Mouse (Mus musculus): ENCODE results near the gene Ttc30b.

Ttc30b gene

DNA sequence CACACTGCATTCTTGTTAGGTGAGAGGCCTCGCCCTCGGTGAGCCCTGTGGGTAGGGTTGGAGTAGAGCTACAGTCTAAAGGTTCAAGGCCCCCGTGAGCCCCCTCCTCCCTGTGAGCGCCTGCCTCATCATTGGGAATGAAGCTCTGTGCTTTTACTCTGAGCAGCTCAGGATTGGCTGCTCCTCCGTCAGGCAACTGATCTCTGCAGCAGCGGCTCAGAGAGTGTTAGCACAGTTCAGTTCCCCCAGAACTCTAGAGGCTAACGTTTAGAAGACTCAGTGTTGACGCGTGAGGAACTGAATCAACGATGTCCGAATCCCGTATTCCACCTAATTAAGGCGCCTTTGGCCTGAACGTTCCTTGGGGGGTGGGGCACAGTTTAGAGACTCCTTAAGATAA is 17.3 kb upstream of the Ttc30b start:
- in situ Hi-C loops (cut with MboI, MseI) = loop anchor here (25.0 kb wide), 2 partner anchors 168 to 343 kb away; no protein-coding TSS in a partner anchor

DNA sequence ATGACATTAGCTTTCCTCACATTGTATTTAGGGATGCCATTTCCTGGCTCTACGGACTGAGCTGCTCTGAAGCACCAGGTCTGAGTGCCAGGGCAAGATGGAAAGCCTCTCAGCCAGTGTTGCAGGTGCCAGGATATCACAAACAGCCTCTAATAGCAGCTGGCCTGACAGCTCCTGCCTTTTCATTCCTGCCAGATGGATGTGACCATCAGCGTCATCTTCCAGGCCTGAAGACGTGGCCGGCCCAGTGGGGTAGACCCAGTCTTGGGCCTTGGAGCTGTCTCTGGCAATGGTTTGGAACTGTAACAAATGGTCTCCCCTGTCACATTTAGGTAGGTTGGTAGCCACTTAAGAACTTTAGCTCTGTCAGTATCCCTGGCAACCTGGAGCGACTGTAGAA is 14.9 kb upstream of the Ttc30b start:
- in situ Hi-C loops (cut with MboI, MseI) = loop anchor here (5.0 to 25.0 kb wide), 3 partner anchors 66 to 341 kb away; no protein-coding TSS in a partner anchor

DNA sequence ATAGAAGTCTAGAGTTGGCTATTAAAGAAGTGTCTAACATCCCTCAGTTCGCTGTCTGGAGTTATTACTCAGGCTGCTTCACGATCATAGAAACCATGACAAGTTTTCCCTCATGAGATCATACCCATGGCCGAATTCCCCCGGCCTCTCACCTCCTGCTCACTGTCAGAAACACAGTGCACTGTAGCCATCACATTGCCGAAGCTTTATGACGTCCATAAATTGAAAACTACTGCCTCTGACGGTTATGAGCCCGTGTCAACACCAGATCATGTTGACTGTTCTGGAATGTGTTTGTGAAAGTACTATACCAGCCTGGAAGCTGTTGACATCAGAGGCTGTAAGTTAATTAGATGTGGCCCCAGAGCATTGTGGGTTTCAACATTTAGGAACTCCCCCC is 12.3 kb upstream of the Ttc30b start:
- in situ Hi-C loops (cut with MboI, MseI) = loop anchor here (5.0 to 25.0 kb wide), 3 partner anchors 63 to 338 kb away; no protein-coding TSS in a partner anchor

DNA sequence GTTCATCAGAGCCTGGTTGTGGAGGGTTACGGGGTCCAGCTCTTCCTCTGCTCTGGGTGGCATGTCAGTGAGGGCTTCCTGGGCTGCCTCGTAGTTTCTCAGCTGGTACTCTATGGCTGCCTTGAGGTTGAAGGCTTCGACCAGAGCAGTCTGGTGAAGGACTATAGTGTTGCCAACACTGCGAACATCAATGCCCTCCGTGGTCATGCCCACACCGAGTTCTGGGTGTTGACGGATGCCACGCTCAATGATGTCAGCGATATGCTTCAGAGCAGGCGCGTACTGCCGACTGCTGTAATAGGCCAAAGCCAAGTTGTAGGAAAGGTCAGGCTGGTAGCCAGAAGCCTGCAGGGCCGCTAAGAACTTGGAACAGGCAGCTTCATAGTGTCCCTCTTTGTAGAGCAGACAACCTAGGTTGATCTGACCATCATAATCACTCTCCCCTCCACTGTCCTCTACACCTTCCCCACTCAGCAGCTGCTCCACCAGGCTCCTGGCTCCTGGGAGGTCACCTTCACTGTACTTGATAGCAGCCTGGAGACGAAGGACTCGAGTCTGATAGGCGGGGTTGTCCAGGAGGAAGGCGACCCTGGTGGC is 767 bp downstream of the Ttc30b start:
- in situ Hi-C loops (cut with MboI, MseI) = loop anchor here (5.0 kb wide), 1 partner anchor 40 kb away; the partner anchor contains the start of gene Ttc30a2

DNA sequence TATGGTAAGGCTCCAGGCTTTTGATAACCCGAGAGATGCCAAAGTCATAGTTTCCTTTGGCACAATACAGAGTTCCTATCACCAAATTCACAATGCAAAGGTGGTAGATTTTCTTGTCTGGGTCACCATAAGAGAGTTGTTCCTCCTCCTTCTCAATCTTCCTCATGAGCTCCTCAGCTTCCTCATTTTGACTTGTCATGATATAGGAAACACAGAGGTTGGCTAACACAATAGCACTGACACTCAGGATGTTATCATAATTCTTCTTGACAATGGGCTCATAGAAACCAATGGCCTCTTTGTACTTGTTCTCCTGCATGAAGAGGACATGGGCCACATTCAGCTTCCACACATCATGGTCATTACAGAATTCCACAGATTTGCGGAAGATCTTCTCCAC is 1.7 kb downstream of the Ttc30b start:
- in situ Hi-C loops (cut with MboI, MseI) = loop anchor here (5.0 kb wide), 1 partner anchor 41 kb away; the partner anchor contains the start of gene Ttc30a2

DNA sequence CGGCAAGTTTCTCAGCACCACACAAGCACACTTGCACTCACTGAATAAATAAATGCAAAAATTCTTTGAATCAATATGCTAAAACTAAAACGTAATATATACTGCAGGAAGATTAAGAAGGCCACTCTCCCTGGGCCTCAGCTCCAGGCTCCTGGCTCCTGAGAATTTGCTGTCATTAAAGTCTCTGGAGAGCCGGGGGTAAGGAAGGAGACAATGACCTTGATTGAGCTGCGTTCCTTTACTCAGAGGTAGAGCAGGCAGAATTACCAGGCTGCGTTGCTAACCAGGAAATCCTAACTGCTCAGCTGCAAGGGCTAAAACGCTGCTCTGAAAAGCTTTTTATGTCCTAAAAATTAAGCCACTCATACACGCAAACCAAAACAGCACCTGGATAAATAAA is 4.8 kb downstream of the Ttc30b start:
- in situ Hi-C loops (cut with MboI, MseI) = no loop called here

DNA sequence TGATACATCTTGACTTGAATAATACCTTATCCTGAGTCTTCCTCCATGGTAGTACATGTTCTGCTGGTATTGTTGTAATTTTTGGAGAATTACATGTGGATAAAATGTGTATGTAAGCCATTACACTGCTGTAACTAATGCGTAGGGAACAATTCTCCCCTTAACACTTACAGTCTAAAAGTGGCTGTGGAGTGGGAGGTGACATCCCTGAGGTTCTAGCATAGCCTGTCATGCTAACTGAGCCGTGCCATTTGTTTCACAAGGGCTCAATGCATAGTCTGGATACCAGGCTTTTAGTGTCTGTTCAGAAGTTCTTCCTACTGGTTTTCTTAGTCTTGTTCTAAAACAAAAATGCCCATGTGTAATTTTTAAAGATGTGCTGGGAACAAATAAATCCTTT is 7.4 kb downstream of the Ttc30b start:
- in situ Hi-C loops (cut with MboI, MseI) = no loop called here

DNA sequence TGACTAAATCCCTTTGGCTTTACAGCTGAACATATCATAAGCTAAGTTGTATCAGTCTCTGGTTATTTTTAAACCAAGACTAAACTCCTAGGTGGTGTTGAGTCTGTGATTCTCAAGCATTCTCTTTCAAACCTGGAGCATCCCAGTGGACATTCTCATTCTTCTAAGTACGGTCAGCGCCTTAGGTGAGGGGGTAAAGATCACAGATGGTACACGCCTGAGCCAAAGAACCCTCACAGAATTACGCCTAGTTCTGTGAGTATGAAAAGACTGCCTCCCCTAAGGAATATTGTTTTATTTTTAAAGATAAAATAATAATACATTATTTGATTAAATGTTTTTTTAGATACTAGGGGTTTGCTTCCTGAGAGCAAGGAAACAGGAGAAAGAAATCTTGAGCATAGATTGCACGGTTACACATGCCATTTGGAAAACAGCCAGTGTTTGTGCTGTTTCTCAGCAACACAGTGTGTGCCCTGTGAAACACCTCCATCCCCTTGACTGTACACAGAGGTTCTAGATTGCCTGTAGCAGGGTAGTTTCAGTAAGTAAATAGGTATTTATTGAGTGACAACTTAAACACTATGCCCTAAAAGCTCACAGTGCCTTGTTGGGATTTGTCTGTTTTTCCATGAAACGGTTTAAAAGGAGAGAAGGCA is 8.5 kb downstream of the Ttc30b start:
- in situ Hi-C loops (cut with MboI, MseI) = no loop called here

DNA sequence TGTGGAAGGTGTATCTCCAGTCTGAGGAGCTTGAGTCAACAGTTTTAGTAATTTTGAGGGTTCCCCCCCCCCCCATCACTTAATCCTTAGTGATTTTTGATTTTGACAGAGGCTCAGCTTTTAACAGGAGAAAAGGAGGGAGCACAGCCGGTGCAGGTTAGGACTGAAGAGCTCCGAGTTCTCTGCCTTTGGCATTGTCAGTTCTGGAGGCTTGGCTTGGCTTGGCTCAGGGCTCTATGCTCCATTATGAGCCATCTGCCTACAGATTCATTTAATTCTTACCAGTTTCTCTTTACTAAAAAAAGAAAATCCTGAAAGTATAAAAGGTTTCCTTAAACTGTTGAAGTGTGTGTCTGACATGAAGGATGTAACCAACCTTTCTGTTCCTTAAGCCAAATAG is 9.2 kb downstream of the Ttc30b start:
- in situ Hi-C loops (cut with MboI, MseI) = no loop called here

DNA sequence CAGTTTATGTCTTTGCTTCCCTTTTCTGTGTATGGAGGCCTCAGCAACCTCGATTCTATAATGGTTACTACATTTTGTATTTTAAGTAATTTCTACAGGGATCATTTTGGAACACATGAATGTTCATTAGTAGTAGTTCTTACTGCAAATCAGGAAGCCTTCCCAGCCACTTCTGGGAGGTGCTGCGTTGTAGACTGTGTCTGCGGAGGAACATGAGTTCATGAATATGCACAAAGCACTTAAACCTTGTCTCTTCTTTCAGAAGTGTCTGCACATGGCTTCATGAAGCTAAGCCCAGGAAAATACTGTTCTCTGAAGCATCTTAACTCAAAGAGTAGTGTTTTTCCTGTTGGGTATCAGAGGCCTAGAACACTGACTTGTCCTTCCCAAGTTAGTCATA is 10.4 kb downstream of the Ttc30b start:
- in situ Hi-C loops (cut with MboI, MseI) = no loop called here

DNA sequence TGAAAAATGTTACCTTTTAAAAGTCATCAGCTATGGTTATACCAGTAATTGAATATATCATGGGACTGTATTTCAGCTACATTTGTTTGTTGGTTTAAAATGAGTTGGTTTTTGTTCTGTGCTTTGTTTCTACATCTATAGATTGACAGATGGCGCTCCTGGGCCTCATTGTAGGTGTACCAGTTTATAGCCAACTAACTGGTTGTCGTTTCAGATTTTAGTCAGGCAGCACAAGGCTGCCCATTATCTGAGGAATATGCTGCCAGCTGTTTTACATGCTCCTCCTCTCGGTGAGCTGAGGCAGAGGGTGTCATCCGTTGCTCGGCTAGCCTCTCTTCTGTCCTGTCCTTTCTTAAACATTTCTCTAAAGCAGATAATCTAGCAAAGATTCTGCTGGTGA is 12.3 kb downstream of the Ttc30b start:
- in situ Hi-C loops (cut with MboI, MseI) = no loop called here

DNA sequence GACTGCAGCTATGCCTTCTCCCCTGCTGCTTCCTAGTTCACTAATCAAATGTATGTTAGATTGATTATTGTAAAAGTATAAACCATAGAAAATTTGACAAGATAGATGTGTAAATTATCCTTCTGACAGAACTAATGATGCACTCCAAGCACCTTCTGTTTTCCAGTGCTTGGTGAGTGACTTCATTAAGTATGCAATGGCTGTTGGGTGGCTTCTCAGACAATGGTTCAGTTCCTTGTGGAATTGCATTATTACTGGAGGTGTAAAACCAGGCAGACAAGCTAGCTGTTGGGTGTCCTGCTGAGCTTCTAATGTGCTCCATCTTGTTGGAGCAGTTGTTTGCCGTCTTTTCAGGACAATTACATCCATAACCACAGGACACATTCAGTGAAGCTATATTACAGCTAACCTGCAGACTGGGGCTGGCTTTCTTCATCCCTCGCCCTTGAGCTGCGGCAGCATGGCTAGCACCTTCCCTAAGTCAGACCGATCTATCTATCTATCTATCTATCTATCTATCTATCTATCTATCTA is 14.5 kb downstream of the Ttc30b start:
- in situ Hi-C loops (cut with MboI, MseI) = no loop called here

DNA sequence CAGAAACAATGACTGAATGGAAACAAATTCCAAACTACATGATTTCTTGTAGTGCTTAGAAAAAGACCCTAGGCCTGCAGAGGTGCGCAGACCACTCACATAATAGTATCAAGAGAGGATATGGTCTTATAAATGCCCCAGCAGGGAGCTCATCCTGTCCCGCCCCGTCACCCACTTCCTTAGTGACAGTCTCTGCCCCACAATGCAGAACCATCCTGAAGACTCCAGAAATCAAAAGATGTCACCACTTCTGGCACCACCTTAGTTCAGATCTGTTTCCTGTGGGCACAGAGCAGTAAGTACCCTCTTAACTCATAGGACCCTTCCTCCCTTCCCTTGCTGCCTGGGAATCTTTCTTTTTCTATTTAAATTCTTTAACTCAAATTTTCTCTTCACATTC is 23.3 kb downstream of the Ttc30b start:
- in situ Hi-C loops (cut with MboI, MseI) = loop anchor here (10.0 kb wide), 1 partner anchor 730 kb away; the partner anchor contains the start of genes Pjvk and Prkra

DNA sequence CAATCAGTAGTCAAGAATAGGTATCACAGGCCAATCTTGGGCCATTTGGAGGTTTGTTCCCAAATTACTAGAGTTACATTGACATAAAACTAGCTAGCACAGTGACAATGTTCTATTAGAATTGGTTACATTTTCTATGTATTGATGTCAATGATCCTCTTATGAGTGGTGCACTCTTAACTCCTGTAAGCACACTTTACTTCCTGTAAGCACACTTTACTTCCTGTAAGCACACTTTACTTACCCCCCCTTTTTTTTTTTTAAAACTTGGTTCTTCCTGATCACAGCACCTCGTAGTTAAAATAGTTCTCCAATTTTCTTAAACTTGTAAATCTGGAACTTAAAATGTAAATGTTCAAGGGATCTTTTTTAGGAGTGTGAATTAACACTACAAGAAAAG is 31.2 kb downstream of the Ttc30b start:
- in situ Hi-C loops (cut with MboI, MseI) = no loop called here

DNA sequence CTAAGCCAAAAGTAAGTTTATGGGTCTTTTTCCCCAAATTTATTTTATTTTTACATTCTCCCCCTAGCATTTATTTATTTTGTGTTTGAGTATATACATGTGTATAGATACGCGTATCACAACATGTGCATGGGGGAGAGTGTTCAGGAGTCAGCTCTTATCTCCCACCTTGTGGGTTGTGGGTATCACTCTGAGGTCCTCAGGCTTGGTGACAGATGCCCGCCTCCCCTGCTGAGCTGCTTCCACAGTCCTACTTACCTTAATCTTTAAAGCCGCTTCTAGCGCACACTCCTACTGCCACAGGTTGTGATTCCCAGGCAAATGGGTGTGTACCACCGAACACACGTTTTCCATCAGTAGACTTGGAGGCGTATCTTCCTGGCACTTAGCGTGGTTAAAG is 36.5 kb downstream of the Ttc30b start:
- in situ Hi-C loops (cut with MboI, MseI) = no loop called here

DNA sequence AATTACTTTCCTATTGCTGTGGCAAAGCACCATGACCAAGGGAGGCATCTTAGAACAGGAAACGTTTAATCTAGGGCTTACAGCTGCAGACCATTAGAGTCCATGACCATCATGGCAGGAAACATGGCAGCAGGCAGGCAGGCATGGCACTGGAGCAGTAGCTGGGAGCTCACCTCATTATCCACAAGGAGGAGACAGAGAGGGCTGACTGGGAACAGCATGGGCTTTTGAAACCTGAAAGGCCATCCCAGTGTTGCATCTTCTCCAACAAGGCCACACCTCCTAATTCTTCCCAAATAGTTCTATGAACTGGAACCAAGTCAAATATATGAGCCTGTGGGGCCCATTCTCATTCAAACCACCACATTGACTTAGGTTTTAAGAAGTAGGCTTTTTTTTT is 38.1 kb downstream of the Ttc30b start:
- in situ Hi-C loops (cut with MboI, MseI) = no loop called here

DNA sequence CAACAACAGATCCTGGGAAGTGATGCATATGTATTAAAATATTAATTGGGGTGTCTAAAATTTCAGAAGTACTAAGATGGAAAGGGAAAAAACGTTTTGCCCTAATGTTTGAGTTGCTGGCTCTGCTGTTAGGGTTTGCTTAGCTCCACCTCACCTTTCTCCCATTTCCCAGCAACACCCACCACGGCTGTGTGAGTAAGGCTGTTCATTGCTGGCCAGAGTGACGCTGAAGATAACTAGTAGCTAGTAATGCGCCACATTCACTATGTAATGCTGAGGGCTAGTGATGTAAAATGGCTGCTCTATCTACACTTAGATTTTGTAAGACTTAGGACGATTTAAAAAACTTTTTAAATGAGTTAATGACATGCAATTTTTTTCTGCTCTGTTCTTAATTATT is 42.7 kb downstream of the Ttc30b start:
- in situ Hi-C loops (cut with MboI, MseI) = no loop called here

DNA sequence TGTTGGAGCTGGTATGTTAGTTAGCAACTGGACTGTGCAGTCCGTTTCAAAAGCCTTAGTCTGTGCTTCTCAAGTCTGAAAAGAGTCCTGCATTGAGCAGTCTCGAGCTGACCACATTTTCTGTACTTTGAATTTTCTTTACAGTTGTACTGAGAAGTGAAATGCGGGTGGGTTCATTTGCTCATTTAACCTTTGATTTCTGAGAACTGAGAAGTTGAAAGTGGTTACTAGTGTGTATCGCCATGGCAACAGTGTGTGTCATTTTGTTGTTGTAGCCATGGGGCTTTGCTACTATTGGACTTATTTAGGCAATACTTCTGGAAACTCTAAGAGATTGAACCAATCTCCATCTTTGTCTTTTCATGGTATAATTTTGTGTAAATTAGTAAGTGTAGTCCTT is 46.4 kb downstream of the Ttc30b start:
- in situ Hi-C loops (cut with MboI, MseI) = no loop called here
